In the genomic region with DNA sequence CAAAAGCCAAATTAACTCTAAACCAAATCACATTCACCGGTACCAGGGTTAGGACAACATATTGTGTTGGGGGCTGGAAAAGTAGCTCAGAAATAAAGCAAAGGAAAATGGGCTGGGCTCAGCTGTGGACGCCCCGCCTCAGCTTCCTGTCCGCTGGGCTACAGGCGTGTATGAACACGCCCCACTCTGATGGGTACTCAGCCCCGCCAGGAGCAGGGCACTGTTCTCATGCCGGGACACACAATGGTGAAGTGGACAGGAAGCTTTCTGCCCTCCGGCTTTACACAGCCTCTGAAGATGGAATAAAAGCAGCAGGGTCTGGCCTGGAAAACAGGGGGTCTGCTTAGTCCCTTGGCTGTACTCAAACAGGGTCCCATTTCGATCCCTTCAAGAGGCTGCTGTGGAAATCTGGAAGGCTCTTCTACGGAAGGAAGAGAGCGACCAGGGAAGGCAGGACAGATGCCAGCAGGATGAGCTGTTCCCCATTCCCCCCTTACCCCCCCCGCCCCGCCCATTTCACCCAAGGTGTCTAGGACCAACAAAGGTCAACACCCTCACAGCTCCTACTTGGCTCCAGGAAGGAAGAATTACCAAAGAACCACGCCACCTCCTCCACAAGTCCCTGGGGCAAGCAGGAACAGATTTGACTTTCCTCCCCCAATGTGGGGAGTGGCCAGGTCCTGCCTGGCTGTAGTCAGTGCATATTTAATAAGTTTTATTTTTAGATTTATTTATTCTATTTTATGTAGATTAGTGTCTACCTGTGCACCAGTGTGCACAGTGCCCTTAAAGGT, we compare ENCODE assay signal across 9 mouse cellular contexts. TPM values are rescaled to one million over a fixed set of nuclear protein-coding genes. Genes with fewer than 3 reads are reported as not detected.
A peak's percentile ranks its signal among the peaks of the same experiment; 100 is the strongest.
DNase-seq lines count a peak whose midpoint lies in the region; ATAC-seq lines count a peak whose summit lies in the region.
"Had no signal": no experiment of that assay in that cellular context is flagged by ENCODE, and none has a peak within 500 bp of the region (broad histone marks: within the 10 kb centered on the region; RNA-seq: fewer than 3 reads in every experiment).

No protein-coding gene starts in this region.

- H3K36me3 ChIP-seq in lung, embryonic 16.5 days (ENCODE audit: control insufficient read depth, insufficient read depth, low read length) = no peaks in the 10 kb centered on the region

- H3K27me3 ChIP-seq in lung, embryonic 16.5 days (ENCODE audit: control insufficient read depth, insufficient read depth, low read depth, low read length) = no peaks in the 10 kb centered on the region

- H3K4me2 ChIP-seq in lung, embryonic 16.5 days (ENCODE audit: low read depth, low read length) = peak overlapping the region; percentile 33

- H3K4me3 ChIP-seq in brown adipose tissue, adult 24 weeks (ENCODE audit: insufficient read depth, low read depth, low read length) = peak overlapping the region; percentile 50
- H3K4me3 ChIP-seq in lung, embryonic 16.5 days (ENCODE audit: low read length) = peak overlapping the region; percentile 15; the same call in 1 of the 2 replicates
- H3K4me3 ChIP-seq: erythroblast, embryonic 14.5 days had no signal

- H3K9ac ChIP-seq in lung, embryonic 16.5 days (ENCODE audit: low read length) = no peak overlapping the region

- H3K9me3 ChIP-seq in lung, embryonic 16.5 days (ENCODE audit: control insufficient read depth, low read length) = no peaks in the 10 kb centered on the region

- 37% methylated on average over 15 of the region's 15 CpGs for WGBS in lung, embryonic 16.5 days

- H3K27ac ChIP-seq in brown adipose tissue, adult 24 weeks (replicated peaks; ENCODE audit: low read depth, low read length) = peak overlapping the region; percentile 57; the same call in 1 of the 2 replicates
- peak overlapping the region; percentile 83 for H3K27ac ChIP-seq in lung, embryonic 16.5 days (ENCODE audit: low read length)

- DNase-seq in adrenal gland, postnatal 10 days = peak; percentile 42
- DNase-seq in adrenal gland, postnatal 25 days = no peak
- DNase-seq in kidney, adult 11 months = peak; percentile 46
- DNase-seq in layer of hippocampus, adult 8-10 months (ENCODE audit: low spot score in 2 of 2) = no peak

- no peaks in the 10 kb centered on the region for H3K4me1 ChIP-seq in brown adipose tissue, adult 24 weeks (ENCODE audit: control insufficient read depth, insufficient read depth, insufficient read length, low read length)
- peaks cover 52% of the 10 kb centered on the region for H3K4me1 ChIP-seq in lung, embryonic 16.5 days (replicated peaks; ENCODE audit: control insufficient read depth, insufficient read depth, low read length)

- peak; percentile 79 for ATAC-seq in lung, embryonic 16.5 days (ENCODE audit: low read depth)
- no peak for ATAC-seq in erythroid progenitor cell, adult 5-6 weeks (replicated peaks; ENCODE audit: low FRiP score, poor library complexity, severe bottlenecking)
- no peak for ATAC-seq in cerebellum, adult (ENCODE audit: insufficient number of reproducible peaks, low FRiP score, low TSS enrichment)

RNA-seq across cellular contexts. Expression of a gene that starts 19.4 kb away (rescaled TPM):
- total RNA-seq in adrenal gland, postnatal 10 days (2021) = 10 to 100 TPM; 19.6 to 21.4 TPM
- total RNA-seq in adrenal gland, postnatal 25 days (2021) = 8.0 and 16.8 TPM in 2 replicates
- 0.42 TPM in 1 of 2 replicates, not detected in the other for polyA plus RNA-seq in brown adipose tissue, adult 24 weeks (2012; ENCODE audit: insufficient read depth, insufficient read length, missing spikeins)
- 141 and 143 TPM in 2 replicates for polyA plus RNA-seq in lung, embryonic 16.5 days (2015; fragmentation: Nextera tagmentation; extraction: Ambion mirVana)
- total RNA-seq in erythroid progenitor cell, adult 5-6 weeks (2015; ENCODE audit: low replicate concordance) = not detected in 2 replicates
- total RNA-seq in erythroid progenitor cell, adult 5-6 weeks (2017; ENCODE audit: low replicate concordance) = 0.30 TPM in 1 of 2 replicates, not detected in the other
- 1 to 10 TPM; 8.2 to 9.2 (median 8.9) TPM for total RNA-seq in layer of hippocampus, adult 8-10 months (2022)

RNA-seq across cellular contexts. Expression of a gene that starts 35.9 kb away (rescaled TPM):
- total RNA-seq in adrenal gland, postnatal 10 days (2021) = 10 to 100 TPM; 31.9 to 34.9 TPM
- 38.4 and 49.7 TPM in 2 replicates for total RNA-seq in adrenal gland, postnatal 25 days (2021)
- polyA plus RNA-seq in brown adipose tissue, adult 24 weeks (2012; ENCODE audit: insufficient read depth, insufficient read length, missing spikeins) = 15.7 and 15.9 TPM in 2 replicates
- 27.6 and 30.8 TPM in 2 replicates for polyA plus RNA-seq in lung, embryonic 16.5 days (2015; fragmentation: Nextera tagmentation; extraction: Ambion mirVana)
- total RNA-seq in erythroid progenitor cell, adult 5-6 weeks (2015; ENCODE audit: low replicate concordance) = 1.3 and 2.9 TPM in 2 replicates
- 4.5 and 5.5 TPM in 2 replicates for total RNA-seq in erythroid progenitor cell, adult 5-6 weeks (2017; ENCODE audit: low replicate concordance)
- 10 to 100 TPM; 18.9 to 21.8 (median 21.1) TPM for total RNA-seq in layer of hippocampus, adult 8-10 months (2022)

RNA-seq across cellular contexts. Expression of a gene that starts 36.1 kb away (rescaled TPM):
- 100 to 1,000 TPM; 142 to 147 TPM for total RNA-seq in adrenal gland, postnatal 10 days (2021)
- total RNA-seq in adrenal gland, postnatal 25 days (2021) = 96.4 and 119 TPM in 2 replicates
- polyA plus RNA-seq in brown adipose tissue, adult 24 weeks (2012; ENCODE audit: insufficient read depth, insufficient read length, missing spikeins) = 118 and 151 TPM in 2 replicates
- polyA plus RNA-seq in lung, embryonic 16.5 days (2015; fragmentation: Nextera tagmentation; extraction: Ambion mirVana) = 93.0 and 97.4 TPM in 2 replicates
- total RNA-seq in erythroid progenitor cell, adult 5-6 weeks (2015; ENCODE audit: low replicate concordance) = 5.8 and 10.9 TPM in 2 replicates
- 12.5 and 13.3 TPM in 2 replicates for total RNA-seq in erythroid progenitor cell, adult 5-6 weeks (2017; ENCODE audit: low replicate concordance)
- 10 to 100 TPM; 43.7 to 60.5 (median 51.2) TPM for total RNA-seq in layer of hippocampus, adult 8-10 months (2022)

RNA-seq across cellular contexts. Expression of a gene that starts 40.2 kb away (rescaled TPM):
- total RNA-seq in adrenal gland, postnatal 10 days (2021) = 10 to 100 TPM; 48.5 to 61.7 TPM
- 41.3 and 51.4 TPM in 2 replicates for total RNA-seq in adrenal gland, postnatal 25 days (2021)
- polyA plus RNA-seq in brown adipose tissue, adult 24 weeks (2012; ENCODE audit: insufficient read depth, insufficient read length, missing spikeins) = 8.9 and 13.8 TPM in 2 replicates
- 49.1 and 50.8 TPM in 2 replicates for polyA plus RNA-seq in lung, embryonic 16.5 days (2015; fragmentation: Nextera tagmentation; extraction: Ambion mirVana)
- total RNA-seq in erythroid progenitor cell, adult 5-6 weeks (2015; ENCODE audit: low replicate concordance) = 1.7 TPM in 1 of 2 replicates, not detected in the other
- 0.30 and 0.39 TPM in 2 replicates for total RNA-seq in erythroid progenitor cell, adult 5-6 weeks (2017; ENCODE audit: low replicate concordance)
- total RNA-seq in layer of hippocampus, adult 8-10 months (2022) = 10 to 100 TPM; 22.6 to 26.4 (median 23.4) TPM

RNA-seq across cellular contexts. Expression of a gene that starts 53.9 kb away (rescaled TPM):
- total RNA-seq in adrenal gland, postnatal 10 days (2021) = 10 to 100 TPM; 33.6 to 37.6 TPM
- total RNA-seq in adrenal gland, postnatal 25 days (2021) = 37.1 and 47.1 TPM in 2 replicates
- polyA plus RNA-seq in brown adipose tissue, adult 24 weeks (2012; ENCODE audit: insufficient read depth, insufficient read length, missing spikeins) = 17.6 and 19.1 TPM in 2 replicates
- polyA plus RNA-seq in lung, embryonic 16.5 days (2015; fragmentation: Nextera tagmentation; extraction: Ambion mirVana) = 6.1 and 6.5 TPM in 2 replicates
- 12.2 and 23.8 TPM in 2 replicates for total RNA-seq in erythroid progenitor cell, adult 5-6 weeks (2015; ENCODE audit: low replicate concordance)
- total RNA-seq in erythroid progenitor cell, adult 5-6 weeks (2017; ENCODE audit: low replicate concordance) = 7.2 and 9.9 TPM in 2 replicates
- total RNA-seq in layer of hippocampus, adult 8-10 months (2022) = 10 to 100 TPM; 66.2 to 84.0 (median 73.5) TPM

Comparison
In these comparisons a context has a peak if more than half of its experiments do, and no peak if none do; other contexts are left out.
1. DNase-seq: peak in adrenal gland, postnatal 10 days (single experiment) and kidney, adult 11 months (single experiment); none in adrenal gland, postnatal 25 days (single experiment) and layer of hippocampus, adult 8-10 months (0 of 2).